Mouse (Mus musculus) heart, adult 2 months (tissue): ENCODE results near the gene Atf7ip. TPM values are rescaled to one million over a fixed set of nuclear protein-coding genes. Genes with fewer than 3 reads are reported as not detected.
A peak's percentile ranks its signal among the peaks of the same experiment; 100 is the strongest.

Experiments
- DNase-seq, 2 experiments: peaks; one replicate each; pipeline ENCODE4 v3.0.0; 2021
- H3K27ac ChIP-seq: fragments of 200-600 bp; 2 replicates; pipeline ENCODE4 v1.8.1; 2022
- H3K27me3 ChIP-seq: fragments of 200-500 bp; 2 replicates; pipeline ENCODE4 v1.6.1; 2012; ENCODE audit warnings: mild to moderate bottlenecking, low read length, inconsistent platforms, mixed read lengths; ENCODE audit not compliant: control insufficient read depth, insufficient read depth
- H3K36me3 ChIP-seq: fragments of 200-500 bp; 2 replicates; pipeline ENCODE4 v1.6.1; 2012; ENCODE audit warnings: low read length, inconsistent platforms; ENCODE audit not compliant: control insufficient read depth, insufficient read depth
- H3K4me1 ChIP-seq: fragments of 200-500 bp; 2 replicates; pipeline ENCODE4 v1.6.1; 2011; ENCODE audit warnings: low read length; ENCODE audit not compliant: control insufficient read depth, insufficient read depth
- H3K4me3 ChIP-seq: fragments of 200-600 bp; 2 replicates; pipeline ENCODE4 v1.8.1; 2022
- H3K79me2 ChIP-seq: fragments of 200-500 bp; replicated peaks from 2 replicates; pipeline ENCODE4 v1.6.1; 2012; ENCODE audit warnings: mild to moderate bottlenecking, inconsistent platforms, low read length, moderate library complexity, mixed read lengths; ENCODE audit not compliant: control insufficient read depth, insufficient read depth
- H3K9ac ChIP-seq: fragments of 200-500 bp; 2 replicates; pipeline ENCODE4 v1.6.1; 2012; ENCODE audit warnings: low read depth, mild to moderate bottlenecking, control low read depth, inconsistent platforms, low read length, mixed read lengths
- CTCF ChIP-seq: fragments of 200-600 bp; IDR thresholded peaks from 2 replicates; pipeline ENCODE4 v1.8.1; 2022; ENCODE audit warnings: antibody characterized with exemption, mild to moderate bottlenecking, moderate library complexity
- EP300 ChIP-seq: fragments of 200-500 bp; IDR thresholded peaks from 2 replicates; pipeline ENCODE4 v1.6.1; 2011; ENCODE audit warnings: low read depth, low read length, control low read depth; ENCODE audit not compliant: insufficient read depth
- POLR2A ChIP-seq: fragments of 200-500 bp; IDR thresholded peaks from 2 replicates; pipeline ENCODE4 v1.6.1; 2011; ENCODE audit warnings: mild to moderate bottlenecking, low read depth, low read length, control low read depth; ENCODE audit not compliant: insufficient read depth
- WGBS: fragments of 180-500 bp; shearing (Covaris S2); methylation state at CpG from one replicate; pipeline ENCODE4 v1.1.7; 2018; 5-methylcytosine and 5-hydroxymethylcytosine counted together
- intact Hi-C: fragments of 180-260 bp; cut with DNase I; formaldehyde crosslinking; loops from one replicate; pipeline ENCODE4 v1.15.1; 2025
- polyA plus RNA-seq: library from polyadenylated mRNA; depleted of rRNA; stranded (reverse); fragments of >200 nt; gene quantifications from 2 replicates; pipeline ENCODE4 v1.2.3, GENCODE M21; 2012
- total RNA-seq, 2 experiments: library from RNA; stranded (reverse); gene quantifications; 2 replicates each; pipeline ENCODE4 v1.2.3; 2021

Atf7ip gene
- total and polyA plus RNA-seq, 3 experiments: 21.4 to 88.0 (median 73.1) TPM

GRCm38 (mm10) chr6:136542105-136542504 is 36.1 kb downstream of the Atf7ip start:
- WGBS: 85% methylated on average over 1 of the region's 1 CpGs
- intact Hi-C loops: no loop called here
- peaks cover 12% of the 10 kb centered on the region for H3K4me1 ChIP-seq

GRCm38 (mm10) chr6:136543164-136543563 is 37.2 kb downstream of the Atf7ip start:
- WGBS: under 1% methylated on average over 6 of the region's 6 CpGs
- intact Hi-C loops: loop anchor here (1.0 kb wide), 1 partner anchor 11 kb away; no protein-coding TSS in a partner anchor
- peak overlapping the region; percentile 39 for H3K4me3 ChIP-seq

More at GRCm38 (mm10) chr6:136542105-136542504, 36.1 kb downstream of the Atf7ip start:
- TF ChIP-seq EP300 (no peak), POLR2A (no peak), CTCF (no peak)
- Histone ChIP-seq H3K9ac (no peak overlapping the region), H3K4me3 (no peak overlapping the region), H3K27ac (peak overlapping the region; percentile 73), H3K79me2 (peaks cover 6% of the 10 kb centered on the region), H3K27me3 (no peaks in the 10 kb centered on the region), H3K36me3 (peaks cover 22% of the 10 kb centered on the region)
- DNase-seq: no peak

GRCm38 (mm10) chr6:136545284-136545870 is 39.4 kb downstream of the Atf7ip start:
- Histone ChIP-seq H3K4me1 (peaks cover 20% of the 10 kb centered on the region), H3K27me3 (no peaks in the 10 kb centered on the region), H3K36me3 (peaks cover 31% of the 10 kb centered on the region), H3K27ac (peak overlapping the region; percentile 34), H3K4me3 (no peak overlapping the region), H3K9ac (no peak overlapping the region), H3K79me2 (peaks cover 6% of the 10 kb centered on the region)
- intact Hi-C loops: no loop called here
- WGBS: 70% methylated on average over 11 of the region's 11 CpGs
- no peak for DNase-seq
- TF ChIP-seq POLR2A: no peak
- no peak for TF ChIP-seq EP300
- TF ChIP-seq CTCF: no peak

More at GRCm38 (mm10) chr6:136543164-136543563, 37.2 kb downstream of the Atf7ip start:
- peak; percentile 76 to 82 for DNase-seq
- Histone ChIP-seq H3K27ac (peak overlapping the region; percentile 73), H3K36me3 (peaks cover 20% of the 10 kb centered on the region), H3K79me2 (peaks cover 6% of the 10 kb centered on the region), H3K9ac (peak overlapping the region; percentile 45), H3K27me3 (no peaks in the 10 kb centered on the region), H3K4me1 (peaks cover 13% of the 10 kb centered on the region)
- TF ChIP-seq CTCF (peak; percentile 37), EP300 (peak; percentile 85), POLR2A (peak; percentile 51)

GRCm38 (mm10) chr6:136546286-136546685 is 40.3 kb downstream of the Atf7ip start:
- no peak overlapping the region for H3K4me3 ChIP-seq
- H3K36me3 ChIP-seq: peaks cover 31% of the 10 kb centered on the region
- no peak for DNase-seq
- H3K79me2 ChIP-seq: peaks cover 6% of the 10 kb centered on the region
- peaks cover 23% of the 10 kb centered on the region for H3K4me1 ChIP-seq
- no peak for TF ChIP-seq POLR2A
- TF ChIP-seq EP300: no peak
- no peak for TF ChIP-seq CTCF
- intact Hi-C loops: no loop called here
- 84% methylated on average over 2 of the region's 2 CpGs for WGBS
- no peak overlapping the region for H3K9ac ChIP-seq
- H3K27me3 ChIP-seq: no peaks in the 10 kb centered on the region
- H3K27ac ChIP-seq: no peak overlapping the region

- peaks cover 28% of the 10 kb centered on the region for H3K36me3 ChIP-seq
- H3K27ac ChIP-seq: no peak overlapping the region
- H3K27me3 ChIP-seq: no peaks in the 10 kb centered on the region
- peaks cover 4% of the 10 kb centered on the region; the same call in 1 of the 2 replicates for H3K79me2 ChIP-seq
- TF ChIP-seq EP300: no peak
- no peak for TF ChIP-seq CTCF
- TF ChIP-seq POLR2A: no peak
- no peak for DNase-seq
- H3K4me3 ChIP-seq: no peak overlapping the region
- intact Hi-C loops: no loop called here
- H3K4me1 ChIP-seq: peaks cover 22% of the 10 kb centered on the region
- H3K9ac ChIP-seq: no peak overlapping the region
- 45% methylated on average over 7 of the region's 7 CpGs for WGBS
These were observed 41.0 kb downstream of the Atf7ip start for GRCm38 (mm10) chr6:136546987-136547386.

GRCm38 (mm10) chr6:136548041-136548770 is 42.2 kb downstream of the Atf7ip start:
- Histone ChIP-seq H3K79me2 (peaks cover 6% of the 10 kb centered on the region; the same call in 1 of the 2 replicates), H3K9ac (no peak overlapping the region), H3K4me1 (peaks cover 20% of the 10 kb centered on the region), H3K27me3 (no peaks in the 10 kb centered on the region), H3K36me3 (peaks cover 29% of the 10 kb centered on the region), H3K27ac (peak overlapping the region; percentile 71), H3K4me3 (no peak overlapping the region)
- DNase-seq: peak in 1 of 2 experiments; percentile 68
- TF ChIP-seq POLR2A (no peak), EP300 (no peak), CTCF (no peak)
- intact Hi-C loops: no loop called here
- 30% methylated on average over 6 of the region's 6 CpGs for WGBS
